Mouse (Mus musculus) hindbrain, embryonic 12.5 days (tissue): ENCODE results near the gene Rabl6. TPM values are rescaled to one million over a fixed set of nuclear protein-coding genes. Genes with fewer than 3 reads are reported as not detected.
"Not testable (repeated sequence)": the region's sequence is repeated elsewhere in the genome, so short reads cannot be mapped to it uniquely, and the experiment has no call there.

ENCODE experiments used
- ATAC-seq: fragments of 200-750 bp; cut with Nextera tagmentation; 2 replicates; pipeline ENCODE4 v1.8.0; 2017; ENCODE audit warnings: moderate TSS enrichment; ENCODE audit not compliant: low FRiP score
- H3K27ac ChIP-seq: fragments of 300-500 bp; sonication (generic); 2 replicates; pipeline ENCODE4 v1.5.1; 2016; ENCODE audit warnings: mild to moderate bottlenecking
- H3K27me3 ChIP-seq: fragments of 300-500 bp; sonication (generic); 2 replicates; pipeline ENCODE4 v1.6.1; 2016; ENCODE audit warnings: mild to moderate bottlenecking
- H3K36me3 ChIP-seq: fragments of 300-500 bp; sonication (generic); 2 replicates; pipeline ENCODE4 v1.6.1; 2016; ENCODE audit warnings: mild to moderate bottlenecking
- H3K4me1 ChIP-seq: fragments of 300-500 bp; sonication (generic); 2 replicates; pipeline ENCODE4 v1.6.1; 2016
- H3K4me2 ChIP-seq: fragments of 300-500 bp; sonication (generic); replicated peaks from 2 replicates; pipeline ENCODE4 v1.6.1; 2016; ENCODE audit warnings: mild to moderate bottlenecking
- H3K4me3 ChIP-seq: fragments of 300-500 bp; sonication (generic); 2 replicates; pipeline ENCODE4 v1.5.1; 2016; ENCODE audit warnings: mild to moderate bottlenecking
- H3K9ac ChIP-seq: fragments of 300-500 bp; sonication (generic); 2 replicates; pipeline ENCODE4 v1.6.1; 2016; ENCODE audit warnings: mild to moderate bottlenecking, moderate library complexity
- H3K9me3 ChIP-seq: fragments of 300-500 bp; sonication (generic); replicated peaks from 2 replicates; pipeline ENCODE4 v1.6.1; 2016; ENCODE audit warnings: mild to moderate bottlenecking
- WGBS: fragments of 180-500 bp; shearing (Covaris S2); methylation state at CpG from one replicate; pipeline ENCODE4 v1.1.7; 2016; 5-methylcytosine and 5-hydroxymethylcytosine counted together
- polyA plus RNA-seq: library from polyadenylated mRNA; unstranded; fragments of >200 nt; fragmentation: Nextera tagmentation; extraction: Ambion mirVana; gene quantifications from 2 replicates; pipeline ENCODE4 v1.2.1, GENCODE M21; 2016

Rabl6 gene
- polyA plus RNA-seq, 1 experiment from 2014 or later = 72.3 TPM

- not testable (repeated sequence) for H3K9ac ChIP-seq, H3K9me3 ChIP-seq, H3K4me2 ChIP-seq, H3K27me3 ChIP-seq, H3K27ac ChIP-seq, H3K4me1 ChIP-seq, H3K4me3 ChIP-seq, ATAC-seq, H3K36me3 ChIP-seq
- WGBS = 81% methylated on average over 4 of the region's 4 CpGs
These were observed 55.0 kb downstream of the Rabl6 start for GRCm38 (mm10) chr2:25553171-25553786.

GRCm38 (mm10) chr2:25551186-25551585 lies 57.1 kb downstream of the Rabl6 start:
- Histone ChIP-seq H3K4me1 (peaks cover 4% of the 10 kb centered on the region), H3K36me3 (no peaks in the 10 kb centered on the region), H3K4me2 (no peak overlapping the region), H3K9ac (no peak overlapping the region), H3K9me3 (no peaks in the 10 kb centered on the region), H3K27ac (no peak overlapping the region), H3K27me3 (no peaks in the 10 kb centered on the region), H3K4me3 (no peak overlapping the region)
- ATAC-seq = no peak
- WGBS = 37% methylated on average over 5 of the region's 5 CpGs

GRCm38 (mm10) chr2:25549021-25549991 lies 59.0 kb downstream of the Rabl6 start:
- no peaks in the 10 kb centered on the region for H3K36me3 ChIP-seq
- ATAC-seq = no peak
- H3K27ac ChIP-seq = no peak overlapping the region
- no peak overlapping the region for H3K4me2 ChIP-seq
- WGBS = 78% methylated on average over 9 of the region's 9 CpGs
- H3K9me3 ChIP-seq = no peaks in the 10 kb centered on the region
- H3K27me3 ChIP-seq = no peaks in the 10 kb centered on the region
- H3K4me3 ChIP-seq = no peak overlapping the region
- H3K9ac ChIP-seq = no peak overlapping the region
- peaks cover 16% of the 10 kb centered on the region for H3K4me1 ChIP-seq

- Histone ChIP-seq H3K9me3 (no peaks in the 10 kb centered on the region), H3K27ac (peak within 1 kb of the TSS; percentile 52), H3K27me3 (no peaks in the 10 kb centered on the region), H3K4me1 (peaks cover 16% of the 10 kb centered on the region), H3K4me3 (peak within 1 kb of the TSS; percentile 69), H3K9ac (peak within 1 kb of the TSS; percentile 75), H3K4me2 (peak within 1 kb of the TSS; percentile 71), H3K36me3 (no peaks in the 10 kb centered on the region)
- peak; percentile 99 for ATAC-seq
- WGBS = 3% methylated on average over 48 of the region's 48 CpGs
These were observed 61.4 kb downstream of the Rabl6 start, which contains the start of gene Traf2 for GRCm38 (mm10) chr2:25546811-25547491. Gene Traf2 (minus strand): TSS chr2:25546940.

GRCm38 (mm10) chr2:25545996-25546810 lies 62.1 kb downstream of the Rabl6 start:
- H3K4me3 ChIP-seq = peak overlapping the region; percentile 69
- no peaks in the 10 kb centered on the region for H3K36me3 ChIP-seq
- H3K4me1 ChIP-seq = peaks cover 20% of the 10 kb centered on the region
- no peaks in the 10 kb centered on the region for H3K27me3 ChIP-seq
- peak overlapping the region; percentile 71 for H3K4me2 ChIP-seq
- 11% methylated on average over 36 of the region's 43 CpGs for WGBS
- peak; percentile 79 for ATAC-seq
- peak overlapping the region; percentile 52; the same call in 1 of the 2 replicates for H3K27ac ChIP-seq
- H3K9me3 ChIP-seq = no peaks in the 10 kb centered on the region
- H3K9ac ChIP-seq = peak overlapping the region; percentile 75

- no peak overlapping the region for H3K4me2 ChIP-seq
- no peaks in the 10 kb centered on the region for H3K9me3 ChIP-seq
- H3K27me3 ChIP-seq = no peaks in the 10 kb centered on the region
- H3K27ac ChIP-seq = no peak overlapping the region
- H3K4me3 ChIP-seq = no peak overlapping the region
- H3K36me3 ChIP-seq = peaks cover 9% of the 10 kb centered on the region
- WGBS = 88% methylated on average over 10 of the region's 10 CpGs
- peaks cover 17% of the 10 kb centered on the region for H3K4me1 ChIP-seq
- H3K9ac ChIP-seq = no peak overlapping the region
- ATAC-seq = no peak
These were observed 66.5 kb downstream of the Rabl6 start for GRCm38 (mm10) chr2:25541644-25542367.

- Histone ChIP-seq H3K4me1 (peaks cover 10% of the 10 kb centered on the region), H3K27ac (no peak overlapping the region), H3K4me3 (no peak overlapping the region), H3K27me3 (no peaks in the 10 kb centered on the region), H3K36me3 (peaks cover 19% of the 10 kb centered on the region), H3K4me2 (no peak overlapping the region), H3K9ac (no peak overlapping the region), H3K9me3 (no peaks in the 10 kb centered on the region)
- no peak for ATAC-seq
- whole genome bisulfite sequencing = 91% methylated on average over 4 of the region's 4 CpGs
These were observed 67.8 kb downstream of the Rabl6 start for GRCm38 (mm10) chr2:25540541-25540948.

- no peak for ATAC-seq
- 93% methylated on average over 8 of the region's 8 CpGs for WGBS
- H3K36me3 ChIP-seq = peaks cover 33% of the 10 kb centered on the region
- H3K4me1 ChIP-seq = 0 out of 2 replicates have a peak, but pooled peaks cover under 1% of the 10 kb centered on the region
- no peak overlapping the region for H3K27ac ChIP-seq
- no peak overlapping the region for H3K4me2 ChIP-seq
- no peaks in the 10 kb centered on the region for H3K27me3 ChIP-seq
- H3K9me3 ChIP-seq = no peaks in the 10 kb centered on the region
- H3K9ac ChIP-seq = no peak overlapping the region
- no peak overlapping the region for H3K4me3 ChIP-seq
These were observed 71.8 kb downstream of the Rabl6 start for GRCm38 (mm10) chr2:25536531-25536930.

- ATAC-seq = no peak
- Histone ChIP-seq H3K9ac (no peak overlapping the region), H3K4me1 (no peaks in the 10 kb centered on the region), H3K4me3 (no peak overlapping the region), H3K36me3 (peaks cover 40% of the 10 kb centered on the region), H3K27ac (no peak overlapping the region), H3K27me3 (no peaks in the 10 kb centered on the region), H3K9me3 (no peaks in the 10 kb centered on the region), H3K4me2 (no peak overlapping the region)
- 93% methylated on average over 2 of the region's 2 CpGs for WGBS
These were observed 73.5 kb downstream of the Rabl6 start for GRCm38 (mm10) chr2:25534866-25535182.

- no peak overlapping the region for H3K4me2 ChIP-seq
- no peak overlapping the region for H3K27ac ChIP-seq
- H3K4me1 ChIP-seq = no peaks in the 10 kb centered on the region
- H3K9ac ChIP-seq = no peak overlapping the region
- no peaks in the 10 kb centered on the region for H3K9me3 ChIP-seq
- 90% methylated on average over 3 of the region's 3 CpGs for WGBS
- no peaks in the 10 kb centered on the region for H3K27me3 ChIP-seq
- H3K36me3 ChIP-seq = peaks cover 45% of the 10 kb centered on the region
- H3K4me3 ChIP-seq = no peak overlapping the region
- no peak for ATAC-seq
These were observed 74.0 kb downstream of the Rabl6 start for GRCm38 (mm10) chr2:25534178-25534865.

GRCm38 (mm10) chr2:25533707-25534106 lies 74.6 kb downstream of the Rabl6 start:
- Histone ChIP-seq H3K9ac (no peak overlapping the region), H3K27me3 (no peaks in the 10 kb centered on the region), H3K27ac (no peak overlapping the region), H3K4me2 (no peak overlapping the region), H3K9me3 (no peaks in the 10 kb centered on the region), H3K4me1 (no peaks in the 10 kb centered on the region), H3K36me3 (peaks cover 50% of the 10 kb centered on the region), H3K4me3 (no peak overlapping the region)
- 87% methylated on average over 2 of the region's 2 CpGs for WGBS
- no peak for ATAC-seq
